Mouse (Mus musculus): ENCODE data around the gene Tns1.

GRCm38 (mm10) chr1:74003723-74004122, 120.5 kb downstream of the Tns1 start:
- no peak for TF ChIP-seq POLR2A (IDR thresholded peaks at IDR 0.05; ENCODE audit: insufficient read length, low read depth)
- no peak for TF ChIP-seq MYOG (IDR thresholded peaks at IDR 0.05; ENCODE audit: control insufficient read depth in 1 of 3, insufficient read depth in 1 of 3, insufficient read length in 2 of 3, low read depth in 2 of 3)
- no peak for TF ChIP-seq REST (IDR thresholded peaks at IDR 0.05; ENCODE audit: insufficient read depth, insufficient read length)
- no peak for TF ChIP-seq POLR2AphosphoS2 (IDR thresholded peaks at IDR 0.05; ENCODE audit: insufficient read length, low read depth)
